Mouse (Mus musculus) v-Abl transformed pro-B cells (cell line): ENCODE measurements around the gene Armh1.

Source experiments
- in situ Hi-C, 2 experiments: fragments of 400-800 bp; cut with MboI; formaldehyde crosslinking; loops; one replicate each; pipeline ENCODE4 v1.15.1; 2025; ENCODE audit not compliant: unreplicated experiment in 2 of 2

Gene Armh1

DNA sequence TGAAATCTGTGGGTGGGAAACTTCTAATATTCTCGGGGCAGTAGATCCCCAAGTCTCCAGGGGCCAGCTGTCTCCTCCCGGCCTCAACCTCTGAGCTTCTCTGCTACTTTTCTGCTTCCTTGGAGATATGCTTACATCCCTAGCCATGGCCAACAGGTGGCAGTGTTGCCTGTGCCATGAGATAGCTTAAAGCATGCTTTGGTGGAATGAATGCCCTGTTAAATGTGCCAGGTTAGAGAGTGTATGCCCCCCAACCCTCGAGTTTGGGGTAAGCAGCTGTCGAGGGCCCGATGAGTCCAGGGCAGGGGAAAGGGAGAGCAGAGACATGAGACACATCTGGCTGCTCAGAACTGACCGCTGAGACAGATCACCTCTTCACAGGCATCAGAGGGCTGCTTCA is 18.4 kb upstream of the Armh1 start:
- in situ Hi-C loops: loop anchor here (5.0 to 10.0 kb wide), 4 partner anchors 72 to 405 kb away; no protein-coding TSS in a partner anchor

DNA sequence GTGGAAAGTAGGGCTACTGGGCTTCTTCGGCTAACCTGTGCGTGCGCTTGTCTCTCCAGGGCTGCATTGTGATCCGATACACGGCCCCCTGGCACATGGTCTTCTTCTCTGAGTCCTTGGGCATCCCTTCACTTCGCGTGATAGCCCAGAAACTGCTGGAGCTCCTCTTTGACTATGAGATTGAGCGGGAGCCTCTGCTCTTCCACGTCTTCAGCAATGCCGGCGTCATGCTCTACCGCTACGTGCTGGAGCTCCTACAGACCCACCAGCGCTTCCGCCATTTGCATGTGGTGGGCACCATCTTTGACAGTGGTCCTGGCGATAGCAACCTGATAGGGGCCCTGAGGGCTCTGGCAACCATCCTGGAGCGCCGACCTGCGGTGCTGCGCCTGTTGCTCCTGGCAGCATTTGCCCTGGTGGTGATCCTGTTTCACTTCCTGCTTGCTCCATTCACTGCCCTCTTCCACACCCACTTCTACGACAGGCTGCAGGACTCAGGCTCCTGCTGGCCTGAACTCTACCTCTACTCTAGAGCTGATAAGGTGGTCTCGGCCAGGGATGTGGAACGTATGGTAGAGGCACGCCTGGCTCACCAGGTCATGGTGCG is 16.0 kb upstream of the Armh1 start:
- in situ Hi-C loops: loop anchor here in 1 of 2 experiments (10.0 kb wide), 1 partner anchor 507 kb away; no protein-coding TSS in a partner anchor

DNA sequence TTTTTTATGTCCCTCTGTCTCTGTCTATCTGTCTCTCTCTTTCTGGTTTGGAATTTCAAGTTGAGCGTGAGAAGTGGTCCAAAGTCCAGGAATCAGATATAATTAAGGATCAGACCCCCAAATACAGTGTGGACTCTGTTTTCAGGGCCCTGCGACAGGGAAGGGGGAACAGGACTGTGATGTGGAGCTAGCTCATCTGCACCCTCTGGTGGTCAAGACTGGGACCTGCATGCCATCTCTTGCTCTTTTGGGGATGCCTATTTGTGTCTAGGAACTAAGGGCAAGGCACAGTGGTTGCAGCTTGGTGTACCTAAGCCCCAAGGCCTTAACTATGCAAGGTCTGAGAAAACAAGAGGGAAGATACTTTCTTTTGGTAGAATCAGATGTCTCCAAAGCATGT is 15.4 kb upstream of the Armh1 start:
- in situ Hi-C loops: loop anchor here in 1 of 2 experiments (10.0 kb wide), 1 partner anchor 508 kb away; no protein-coding TSS in a partner anchor

DNA sequence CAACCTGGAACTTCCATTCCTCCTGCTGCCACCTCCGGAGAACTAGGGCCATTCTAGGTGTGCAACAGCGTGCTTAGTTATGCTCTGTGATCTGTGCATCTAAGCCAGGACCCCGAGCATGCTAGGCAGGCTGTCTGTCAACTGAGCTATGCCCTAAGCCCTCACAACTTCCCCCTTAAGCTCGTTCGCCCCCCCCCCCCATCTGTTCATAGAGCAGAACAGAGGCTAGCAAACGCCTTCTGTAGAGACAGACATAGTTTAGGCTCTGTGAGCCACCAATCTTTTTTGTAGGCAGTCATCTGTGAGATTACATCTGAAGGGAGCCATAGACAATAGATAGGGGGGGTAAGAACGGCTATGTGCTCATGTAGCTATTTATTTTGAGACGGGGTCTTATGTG is 11.1 kb upstream of the Armh1 start:
- in situ Hi-C loops: loop anchor here in 1 of 2 experiments (10.0 kb wide), 1 partner anchor 512 kb away; no protein-coding TSS in a partner anchor

- in situ Hi-C loops: loop anchor here in 1 of 2 experiments (10.0 kb wide), 1 partner anchor 512 kb away; no protein-coding TSS in a partner anchor
Measured at GRCm38 (mm10) chr4:117262101-117262913, 10.4 kb upstream of the Armh1 start.

GRCm38 (mm10) chr4:117261222-117261621 is 9.3 kb upstream of the Armh1 start:
- in situ Hi-C loops: loop anchor here in 1 of 2 experiments (10.0 kb wide), 1 partner anchor 514 kb away; no protein-coding TSS in a partner anchor

DNA sequence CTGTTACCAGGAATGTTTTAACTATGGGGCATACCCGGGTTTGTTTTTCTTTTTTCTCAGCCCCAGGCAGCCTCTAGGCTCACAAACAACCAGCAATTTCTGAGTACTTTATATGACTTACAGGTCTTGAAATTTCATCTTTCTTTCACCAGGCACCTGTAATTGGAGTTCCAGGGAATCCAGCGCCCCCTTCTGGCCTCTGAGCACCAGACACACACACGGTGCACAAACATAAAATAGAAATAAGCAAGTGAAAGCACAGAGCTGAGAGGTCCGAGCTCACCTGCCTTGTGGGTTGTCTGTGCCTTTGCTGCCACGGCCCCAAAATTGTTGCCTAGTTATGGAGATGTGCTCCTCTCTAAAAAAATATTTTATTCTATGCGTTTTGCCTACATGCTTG is 8.0 kb upstream of the Armh1 start:
- in situ Hi-C loops: loop anchor here in 1 of 2 experiments (10.0 kb wide), 1 partner anchor 515 kb away; no protein-coding TSS in a partner anchor

GRCm38 (mm10) chr4:117254672-117255071 is 2.7 kb upstream of the Armh1 start:
- in situ Hi-C loops: no loop called here

GRCm38 (mm10) chr4:117254017-117254627 is 2.2 kb upstream of the Armh1 start:
- in situ Hi-C loops: no loop called here

GRCm38 (mm10) chr4:117253218-117254016 is 1.5 kb upstream of the Armh1 start:
- in situ Hi-C loops: no loop called here

DNA sequence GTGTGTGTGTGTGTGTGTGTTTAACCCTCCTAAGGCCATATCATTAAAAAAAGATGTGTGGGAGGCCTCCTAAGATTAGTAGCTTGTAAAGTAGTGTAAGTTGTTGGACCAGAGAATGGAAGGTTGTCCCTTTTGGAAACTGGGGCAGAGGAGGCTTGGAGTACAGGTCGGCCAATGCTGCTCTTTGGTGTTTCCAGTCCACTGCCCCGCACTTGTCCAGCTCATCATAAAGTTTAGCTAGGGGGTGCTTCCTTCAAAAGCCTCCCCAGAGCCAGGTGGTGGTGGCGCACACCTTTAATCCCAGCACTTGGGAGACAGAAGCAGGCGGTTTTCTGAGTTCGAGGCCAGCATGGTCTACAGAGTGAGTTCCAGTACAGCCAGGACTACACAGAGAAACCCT is 830 bp upstream of the Armh1 start:
- in situ Hi-C loops: no loop called here

DNA sequence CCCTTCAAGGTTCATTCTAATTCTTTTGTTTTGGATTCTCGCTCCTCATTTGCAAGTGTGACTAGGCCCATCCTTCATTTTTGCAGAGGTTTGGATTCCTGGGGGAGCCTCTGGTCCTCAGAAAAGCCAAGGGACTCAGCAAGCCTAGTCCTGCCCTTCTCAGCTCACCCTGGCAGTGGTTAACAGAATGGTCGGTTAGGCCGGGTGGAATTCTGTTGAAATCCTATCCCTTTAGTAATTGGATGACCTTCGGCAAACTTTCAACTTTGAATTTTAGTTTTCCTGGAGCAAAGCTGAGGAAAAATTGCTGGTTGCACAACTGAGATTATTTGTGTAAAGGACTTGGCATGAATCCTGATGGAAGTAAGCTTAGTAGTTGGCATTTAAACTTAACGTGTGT is 426 bp upstream of the Armh1 start:
- in situ Hi-C loops: no loop called here

DNA sequence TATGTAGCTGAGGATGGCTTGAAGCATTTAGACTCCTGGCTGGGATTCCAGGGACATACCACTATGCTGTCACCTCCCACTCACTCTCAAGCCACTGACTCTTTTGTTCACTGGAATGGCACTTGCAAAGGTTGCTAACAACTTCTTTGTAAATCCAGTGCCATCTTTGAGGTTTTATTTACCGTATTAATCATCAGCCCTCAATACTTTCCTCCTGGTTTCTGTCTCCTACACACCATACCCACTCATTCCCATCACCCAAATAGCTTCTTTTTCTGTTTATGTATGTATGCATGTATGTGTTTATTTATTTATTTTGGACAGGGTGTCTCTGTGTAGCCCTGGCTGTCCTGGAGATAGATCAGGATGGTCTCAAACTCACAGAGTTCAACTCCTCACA is 943 bp downstream of the Armh1 start:
- in situ Hi-C loops: no loop called here

DNA sequence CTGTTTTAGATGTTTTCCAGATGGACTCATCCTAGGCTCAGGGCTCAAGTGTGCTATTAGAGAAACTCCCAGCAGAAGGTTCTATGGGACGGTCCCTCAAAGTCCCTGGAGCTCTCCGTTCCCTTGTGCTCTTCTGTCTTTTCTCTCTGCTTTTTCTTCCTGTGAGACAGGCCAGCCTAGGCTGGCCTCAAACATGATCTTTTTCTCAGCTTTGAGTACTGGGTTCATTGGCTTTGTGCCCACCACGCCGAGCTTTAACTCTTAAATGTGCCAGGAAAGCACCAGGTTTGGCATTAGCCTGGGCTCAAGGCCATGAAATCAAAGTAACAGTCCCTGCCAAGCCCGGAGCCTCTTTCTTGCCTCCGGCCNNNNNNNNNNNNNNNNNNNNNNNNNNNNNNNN is 11.1 kb downstream of the Armh1 start:
- in situ Hi-C loops: no loop called here

DNA sequence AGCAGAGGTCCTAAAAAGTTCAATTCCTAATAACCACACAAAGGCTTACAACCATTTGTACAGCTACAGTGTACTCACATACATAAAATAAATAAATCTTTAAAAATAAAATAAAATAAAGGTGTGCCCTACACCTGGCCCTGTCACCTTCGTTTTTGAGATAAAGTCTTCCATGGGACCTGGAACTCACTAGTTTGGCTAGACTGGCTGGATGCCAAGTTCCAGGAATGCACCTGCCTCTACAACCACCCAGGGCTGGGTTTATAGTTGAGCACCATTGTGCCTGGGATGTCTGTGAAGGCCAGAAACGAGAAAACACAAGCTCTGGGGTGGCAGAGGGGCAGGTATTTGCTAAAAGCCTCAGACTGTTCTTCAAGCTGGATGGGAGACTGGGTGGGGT is 12.8 kb downstream of the Armh1 start:
- in situ Hi-C loops: no loop called here

DNA sequence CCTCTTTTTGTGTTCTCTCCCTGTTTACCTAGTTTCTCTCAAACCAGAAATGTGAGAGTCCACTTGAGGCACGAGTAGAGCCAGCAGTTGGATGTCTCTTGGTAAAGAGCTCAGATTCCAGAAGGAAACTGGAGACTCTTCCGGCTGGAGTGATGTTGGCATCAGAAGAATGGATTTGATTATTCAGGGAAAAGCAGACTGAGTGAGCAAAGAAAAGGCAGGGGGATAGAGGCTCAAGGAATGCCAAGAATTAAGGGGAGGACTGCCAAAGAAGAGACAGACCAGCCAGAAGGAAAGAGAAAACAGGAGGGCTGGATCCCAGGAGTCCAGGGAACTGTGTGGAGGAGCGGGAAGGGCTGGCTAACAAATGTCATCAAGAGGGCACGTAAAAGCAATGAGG is 16.1 kb downstream of the Armh1 start:
- in situ Hi-C loops: no loop called here

DNA sequence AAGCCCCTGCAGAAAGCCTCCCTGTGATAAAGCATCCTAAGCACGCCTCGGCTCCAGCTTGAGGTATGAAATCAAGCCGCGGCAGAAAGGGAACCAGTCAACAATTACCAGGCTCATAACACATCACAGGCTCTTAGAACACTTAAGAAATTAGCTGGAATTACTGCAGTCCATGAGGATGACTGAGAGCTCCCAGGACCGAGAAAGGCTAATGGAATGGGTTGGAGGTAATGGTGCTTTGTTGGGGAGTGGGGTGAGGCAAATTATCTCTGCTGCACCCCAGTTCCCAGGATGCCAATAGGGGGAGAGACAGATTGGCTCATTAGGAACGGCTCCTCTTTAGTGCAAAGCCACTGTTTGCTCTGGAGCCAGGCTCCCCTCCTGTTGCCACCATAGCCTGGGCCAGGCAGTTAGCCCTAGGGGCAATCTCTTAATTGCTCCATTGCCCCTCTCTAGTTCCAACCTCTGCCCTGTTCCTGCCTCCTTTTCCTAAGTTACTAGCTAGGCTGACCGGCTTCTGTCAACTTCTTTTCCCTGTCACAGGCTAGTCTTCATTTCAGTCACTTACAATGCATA is 17.7 kb downstream of the Armh1 start:
- in situ Hi-C loops: no loop called here

DNA sequence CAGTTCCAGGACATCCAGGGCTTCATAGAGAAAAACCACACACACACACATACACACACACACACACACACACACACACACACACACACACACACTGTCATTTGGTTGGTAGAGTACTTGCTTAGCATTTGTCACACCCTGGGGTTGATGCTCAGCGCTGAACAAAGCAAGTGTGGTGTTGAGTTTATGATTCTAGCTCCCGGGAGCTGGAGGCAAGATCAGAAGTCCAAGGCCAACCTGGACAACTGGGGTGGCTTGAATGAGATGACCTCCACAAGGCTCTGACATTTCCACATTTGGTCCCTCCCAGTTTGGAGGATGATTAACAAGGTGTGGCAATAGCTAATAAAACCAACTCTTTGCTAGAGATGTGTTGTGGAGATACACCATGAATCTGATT is 20.7 kb downstream of the Armh1 start:
- in situ Hi-C loops: no loop called here

- in situ Hi-C loops: no loop called here
Measured at GRCm38 (mm10) chr4:117230331-117230730, 21.6 kb downstream of the Armh1 start.

DNA sequence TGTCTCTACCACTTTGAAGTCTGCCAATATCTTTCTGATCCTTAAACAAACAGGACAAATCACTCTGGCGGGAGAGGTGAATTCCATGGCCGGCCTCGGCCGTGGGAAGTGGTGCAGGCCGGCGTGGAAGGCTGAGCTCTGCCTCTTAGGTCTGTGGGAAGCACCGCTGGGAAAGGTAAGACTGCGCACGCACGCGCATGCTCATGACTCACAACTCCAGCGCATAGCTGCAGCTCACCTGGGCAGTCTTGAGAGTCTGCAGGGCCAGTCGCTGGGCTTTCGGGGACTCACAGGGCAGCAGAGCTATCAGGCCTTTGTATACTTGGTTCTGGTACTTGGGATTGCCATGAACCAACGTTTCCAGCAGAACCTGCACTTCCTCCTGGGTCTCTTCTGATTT is 22.3 kb downstream of the Armh1 start:
- in situ Hi-C loops: no loop called here
